Mouse (Mus musculus) embryo, embryonic 11 days (tissue): ENCODE data around the gene Mob1a.
"Not testable (repeated sequence)": the region's sequence is repeated elsewhere in the genome, so short reads cannot be mapped to it uniquely, and the experiment has no call there.

ENCODE experiments used
- DNase-seq: peaks from one replicate; pipeline ENCODE4 v3.0.0-alpha.2; 2015

The Mob1a gene

GRCm38 (mm10) chr6:83345285-83345684, 19.5 kb downstream of the Mob1a start:
- not testable (repeated sequence) for DNase-seq

DNA sequence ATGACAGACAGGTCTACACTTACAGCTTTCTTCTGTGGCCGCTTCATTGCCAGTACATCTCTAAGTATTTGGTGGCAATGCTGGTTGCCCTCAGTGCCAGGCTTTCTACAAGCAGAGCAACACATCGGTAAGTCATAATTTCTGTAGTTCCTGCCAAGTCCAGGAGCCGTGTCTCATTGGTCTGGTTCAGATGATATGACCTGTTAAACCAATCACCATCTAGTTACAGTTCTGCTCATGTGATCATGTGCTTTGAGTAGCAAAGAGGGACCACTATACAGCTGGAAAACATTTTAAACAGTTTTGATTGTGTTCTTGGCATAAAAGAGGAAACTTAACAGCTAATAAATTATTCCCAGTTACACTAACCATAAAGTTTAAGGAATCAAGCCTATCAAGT, 22.1 kb downstream of the Mob1a start:
- no peak for DNase-seq

- DNase-seq, result no peak
Measured at GRCm38 (mm10) chr6:83348873-83349272, 23.1 kb downstream of the Mob1a start, which contains the start of gene Bola3. Gene Bola3 (plus strand): TSS chr6:83349147.

DNA sequence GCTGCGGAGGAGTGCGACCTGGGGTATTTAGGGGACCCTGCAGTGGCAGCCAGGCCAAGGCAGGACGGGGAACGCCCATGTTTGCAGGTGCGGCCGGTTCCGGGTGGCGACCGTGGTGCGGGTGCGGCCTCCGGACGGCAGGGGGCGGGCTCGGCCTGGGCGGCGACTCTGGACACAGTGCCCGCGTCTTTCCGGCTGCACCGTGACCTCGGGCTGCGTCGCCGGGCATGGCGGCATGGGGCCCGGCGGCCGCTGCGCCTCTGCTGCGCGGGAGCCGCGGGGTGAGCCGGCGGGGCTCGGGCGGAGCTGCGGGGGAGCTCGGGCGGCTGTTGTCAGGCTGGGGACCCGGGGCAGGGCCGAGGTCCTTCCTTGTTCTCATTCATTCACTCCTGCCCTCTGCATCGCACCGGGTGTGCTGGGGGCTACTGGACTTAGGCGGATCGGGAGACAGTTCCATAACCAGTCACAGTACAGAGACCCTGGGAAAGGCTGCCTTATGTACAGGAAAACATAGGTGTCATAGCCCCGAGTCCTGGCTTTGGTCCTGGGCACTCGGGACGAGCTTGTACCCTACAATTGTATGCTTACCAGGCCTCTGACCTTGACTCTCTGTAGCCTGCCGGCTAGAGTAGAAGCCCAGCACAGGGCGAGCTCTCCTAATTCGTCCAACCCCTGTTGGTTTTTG, 23.6 kb downstream of the Mob1a start:
- peak; percentile 89 for DNase-seq

DNA sequence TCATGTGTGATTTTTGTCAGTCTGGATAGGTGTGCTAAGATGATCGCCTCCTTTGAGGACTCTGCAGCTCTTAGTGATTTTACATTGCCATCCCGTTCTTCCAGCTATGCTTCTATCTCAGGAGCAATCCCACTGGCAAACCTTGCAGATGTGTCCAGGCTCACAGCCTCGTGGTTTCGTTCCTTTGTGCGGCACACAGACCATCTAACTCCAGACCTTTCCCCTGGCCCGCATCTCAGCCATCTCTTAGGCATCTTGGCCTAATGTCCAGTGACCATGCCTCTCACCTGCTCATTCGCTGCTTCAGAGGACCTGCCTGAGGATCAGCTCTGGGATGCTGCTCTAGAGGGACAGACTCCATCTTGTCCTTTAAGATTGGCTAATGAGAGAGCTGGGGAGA, 24.4 kb downstream of the Mob1a start:
- no peak for DNase-seq

DNA sequence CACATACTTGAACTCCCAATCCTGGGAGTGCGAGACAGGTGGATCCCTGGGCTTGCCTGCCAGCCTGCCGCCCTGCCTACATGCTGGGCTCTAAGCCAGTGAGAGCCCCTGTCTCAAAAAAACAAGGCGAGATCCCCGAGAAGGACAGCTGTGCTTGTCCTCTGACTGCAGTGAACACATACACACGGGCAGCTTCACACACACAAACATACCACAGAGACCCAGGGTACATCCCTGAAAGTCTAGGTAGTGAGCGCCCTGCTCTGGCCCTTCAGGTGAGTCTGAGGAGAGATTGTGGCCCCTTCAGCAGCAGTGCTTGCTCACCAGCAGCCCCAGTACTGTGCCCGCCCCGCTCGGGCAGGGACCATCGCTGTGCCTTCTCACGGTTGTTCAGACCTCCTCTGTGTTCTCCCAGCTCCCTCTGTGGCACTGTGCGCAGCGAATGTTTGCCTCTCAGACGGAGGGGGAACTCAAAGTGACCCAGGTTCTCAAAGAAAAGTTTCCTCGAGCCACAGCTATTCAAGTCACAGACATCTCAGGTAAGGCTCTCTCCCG, 25.1 kb downstream of the Mob1a start:
- no peak for DNase-seq

DNA sequence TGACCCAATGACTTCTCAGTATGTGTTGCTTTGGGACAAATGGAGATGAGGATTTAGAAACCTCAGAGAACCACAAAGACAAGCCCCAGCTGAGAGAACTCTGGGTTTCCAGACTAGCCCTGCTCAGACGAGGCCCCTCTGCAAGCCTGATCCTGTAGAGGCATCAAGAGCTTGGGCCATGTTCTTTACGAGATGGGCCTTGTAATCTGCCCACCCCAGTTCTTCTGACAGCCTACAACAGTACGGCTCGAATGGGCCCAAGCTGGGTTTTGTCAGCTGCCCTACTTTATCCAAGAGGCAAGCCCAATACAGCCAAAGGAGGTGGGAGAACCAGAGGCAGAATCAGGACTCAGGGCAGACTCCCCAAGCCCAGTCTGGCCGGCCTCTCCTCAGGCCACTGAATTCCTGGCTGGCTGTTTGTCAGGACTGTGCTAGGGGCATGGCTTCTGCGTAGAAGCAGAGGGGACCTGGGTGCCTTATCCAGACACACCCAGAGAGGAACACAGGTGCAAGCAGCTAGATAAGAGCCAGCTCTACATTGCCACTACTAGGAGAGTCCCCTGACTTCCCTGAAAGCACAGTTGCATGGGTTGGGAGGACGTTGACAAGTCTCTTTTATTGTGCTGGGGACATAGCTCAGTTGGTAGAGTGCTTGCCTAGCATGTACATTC, 25.8 kb downstream of the Mob1a start:
- DNase-seq, result no peak

DNA sequence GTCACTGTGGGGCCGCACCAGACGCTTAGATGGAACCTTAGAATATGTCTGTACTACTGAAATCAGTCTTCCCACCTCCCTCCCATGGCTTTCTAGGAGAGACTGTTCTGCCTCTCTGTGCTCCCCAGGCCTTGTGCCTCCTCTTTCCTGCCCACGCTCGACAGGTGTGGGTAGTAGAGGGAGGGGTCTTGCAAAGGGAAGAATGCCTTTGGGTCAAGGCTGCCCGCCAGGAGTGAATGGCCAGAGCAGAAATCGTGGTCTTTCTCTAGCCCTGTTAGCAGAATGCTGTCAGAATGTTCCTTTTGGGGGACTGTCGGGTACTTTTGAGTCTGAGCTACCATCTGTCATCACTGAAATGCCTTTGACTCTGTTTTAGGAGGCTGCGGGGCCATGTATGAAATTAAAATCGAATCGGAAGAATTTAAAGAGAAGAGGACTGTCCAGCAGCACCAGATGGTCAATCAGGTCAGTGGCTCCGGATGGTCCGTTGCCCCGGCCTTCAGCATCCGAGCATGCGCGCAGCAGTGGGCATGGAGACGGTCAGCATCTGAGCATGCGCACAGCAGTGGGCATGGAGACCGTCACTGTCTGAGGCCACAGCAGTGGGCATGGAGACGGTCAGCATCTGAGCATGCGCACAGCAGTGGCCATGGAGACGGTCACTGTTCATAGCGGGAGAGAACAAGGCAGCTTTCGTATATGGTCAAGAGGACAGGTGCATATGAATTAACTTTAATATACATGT, 27.0 kb downstream of the Mob1a start:
- no peak for DNase-seq

DNA sequence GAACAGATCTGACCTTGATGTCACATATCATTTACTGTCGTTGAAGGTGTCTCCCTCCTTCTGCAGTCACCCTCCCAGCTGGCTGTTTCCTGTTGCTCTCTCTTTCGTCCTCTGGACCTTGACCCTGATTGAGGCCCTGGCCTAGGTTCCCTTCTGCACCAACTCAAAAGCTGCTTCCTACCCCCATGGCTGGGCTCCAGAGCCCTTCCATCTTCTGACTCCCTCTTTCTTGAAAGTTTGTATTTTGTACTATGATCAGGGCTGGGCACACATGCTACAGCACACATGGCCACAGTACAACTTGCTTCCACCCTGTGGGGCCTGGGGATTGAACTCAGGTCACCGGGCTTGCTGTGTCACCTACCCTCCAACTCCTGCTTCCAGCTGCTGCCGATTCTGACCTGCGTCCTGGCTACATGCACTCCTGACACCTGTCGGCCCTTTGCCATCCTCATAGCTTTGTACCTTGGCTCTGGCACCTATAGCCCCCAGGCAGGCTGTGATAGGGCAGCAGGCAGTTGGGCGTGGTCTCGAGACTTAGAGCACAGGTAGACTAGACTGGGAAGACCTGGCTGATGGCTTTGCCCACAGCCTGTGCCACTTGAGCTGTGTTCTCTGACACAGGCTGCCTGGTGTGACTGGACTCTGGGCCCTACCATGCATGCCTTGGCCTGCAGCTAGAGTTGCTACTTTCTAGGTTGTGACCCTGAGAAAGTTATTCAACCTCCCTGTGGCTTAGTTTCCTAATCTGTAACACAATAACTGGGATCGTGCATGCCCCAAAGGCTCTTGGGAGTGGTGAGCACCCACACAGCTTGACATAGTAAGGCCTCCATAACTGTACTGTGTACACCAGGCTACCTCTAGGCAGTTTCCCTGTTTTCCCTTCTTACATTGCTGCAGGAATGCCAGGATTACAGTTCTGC, 29.3 kb downstream of the Mob1a start:
- DNase-seq, result no peak

DNA sequence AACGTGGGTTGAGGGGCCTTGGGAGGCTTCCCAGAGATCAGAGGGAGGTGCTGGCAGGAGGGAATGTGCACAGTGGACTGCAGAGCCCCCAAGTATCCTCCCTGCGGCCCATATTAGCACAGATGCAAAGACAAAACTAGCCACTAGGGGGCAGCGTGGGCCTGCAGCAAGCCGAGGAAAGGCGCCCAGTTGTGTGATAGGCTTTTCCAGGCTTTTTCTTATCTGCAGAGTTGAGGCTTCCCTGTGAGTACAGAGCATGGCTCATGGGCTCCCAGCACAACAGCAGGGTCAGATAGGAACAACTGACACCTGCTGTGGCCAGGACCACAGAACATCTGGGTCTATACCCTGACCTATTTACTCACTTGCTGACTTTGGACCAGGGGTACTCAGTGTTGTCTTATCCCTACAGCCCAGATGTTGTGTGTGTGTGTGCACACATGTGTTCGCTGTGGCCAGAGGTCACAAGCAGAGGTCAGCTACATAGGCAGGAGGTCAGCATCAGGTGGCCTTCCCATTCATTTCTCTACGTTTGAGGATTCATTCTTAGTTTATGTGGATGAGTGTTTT, 30.8 kb downstream of the Mob1a start:
- peak; percentile 87 for DNase-seq

- DNase-seq, result no peak
Measured at GRCm38 (mm10) chr6:83357436-83357835, 31.6 kb downstream of the Mob1a start.

GRCm38 (mm10) chr6:83361523-83362248, 35.9 kb downstream of the Mob1a start:
- DNase-seq, result no peak

GRCm38 (mm10) chr6:83363075-83363474, 37.3 kb downstream of the Mob1a start:
- no peak for DNase-seq

- DNase-seq, result no peak
Measured at GRCm38 (mm10) chr6:83370316-83370965, 44.6 kb downstream of the Mob1a start.

- no peak for DNase-seq
Measured at GRCm38 (mm10) chr6:83371350-83371749, 45.5 kb downstream of the Mob1a start.

DNA sequence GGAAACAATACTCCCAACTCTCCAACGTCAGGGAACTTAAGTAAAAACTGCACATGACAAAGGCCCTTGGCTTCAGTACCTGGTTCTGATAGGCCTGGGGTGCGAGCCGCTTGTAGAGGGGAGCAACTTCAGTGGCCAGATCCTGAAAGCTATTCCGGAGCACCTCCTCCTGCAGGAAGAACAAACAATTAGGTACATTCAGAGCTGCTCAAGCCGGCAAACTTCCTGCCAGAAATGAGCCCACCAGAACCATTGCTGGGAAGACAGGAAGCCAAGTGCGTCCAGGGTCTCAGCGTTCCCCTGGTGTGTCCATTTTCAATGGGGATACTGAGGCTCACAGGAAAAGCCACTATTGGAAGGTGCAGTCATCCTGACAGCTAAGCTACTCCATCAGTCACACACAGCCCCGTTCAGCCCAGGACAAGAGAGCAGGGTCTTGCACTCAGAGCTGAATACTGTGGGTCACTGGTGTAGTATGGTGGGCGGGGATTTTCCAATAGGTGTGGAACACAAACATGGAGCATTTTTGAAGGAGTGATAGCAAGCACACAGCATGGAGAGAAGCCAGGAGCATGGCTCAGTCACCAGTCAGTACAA, 48.0 kb downstream of the Mob1a start:
- DNase-seq, result no peak

DNA sequence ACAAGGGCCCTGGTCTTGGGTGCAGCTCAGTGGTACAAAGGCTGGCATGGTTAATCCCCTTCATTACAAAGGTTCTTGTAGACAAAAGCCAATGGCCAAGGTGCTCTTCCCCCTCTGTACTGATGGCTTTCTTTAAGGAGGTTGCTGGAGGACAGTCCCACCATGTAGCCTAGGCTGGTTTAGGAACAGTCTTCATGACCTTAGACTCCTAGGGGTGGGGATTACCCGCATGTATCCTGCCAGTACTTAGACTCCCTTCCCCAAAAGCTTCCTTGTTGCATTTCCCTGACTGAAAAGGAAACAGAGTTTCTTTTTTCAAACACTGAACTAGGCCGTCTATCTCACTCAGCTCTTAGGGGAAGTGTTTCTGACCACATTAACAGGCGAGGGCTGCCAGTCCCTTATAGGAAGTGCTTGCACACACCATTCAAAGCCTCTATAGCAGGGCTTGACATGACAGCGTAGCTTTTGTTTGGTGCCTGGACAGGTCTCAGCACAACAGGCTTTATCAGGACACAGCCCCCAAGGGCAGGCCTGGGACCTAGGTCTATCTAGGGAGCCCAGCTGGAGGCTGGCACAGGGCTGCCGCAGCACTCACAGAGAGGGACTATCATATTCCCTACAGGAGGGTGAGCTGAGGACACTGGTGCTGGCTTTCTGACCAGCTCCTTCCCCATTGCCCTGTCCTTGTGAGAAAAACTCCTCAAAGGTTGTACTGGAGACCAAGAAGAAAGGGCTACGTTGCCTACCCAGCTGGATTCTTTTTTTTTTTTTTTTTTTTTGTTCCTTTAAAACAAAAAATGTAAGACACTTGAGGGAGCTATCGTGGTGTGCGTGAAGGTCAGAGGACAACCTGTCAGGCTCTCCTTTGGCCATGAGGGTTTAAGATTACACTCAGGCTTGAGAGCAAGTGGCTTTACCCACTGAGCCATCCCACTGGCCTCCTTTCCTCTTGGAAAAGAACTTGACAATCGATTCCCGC, 56.0 kb downstream of the Mob1a start:
- DNase-seq, result no peak

GRCm38 (mm10) chr6:83385569-83386090, 59.8 kb downstream of the Mob1a start:
- DNase-seq, result no peak
